Mouse (Mus musculus): ENCODE data around the gene Itga5. TPM values are rescaled to one million over a fixed set of nuclear protein-coding genes. Genes with fewer than 3 reads are reported as not detected.

Itga5 gene
- polyA plus RNA-seq, 1 experiment from 2014 or later = 6.7 TPM

DNA sequence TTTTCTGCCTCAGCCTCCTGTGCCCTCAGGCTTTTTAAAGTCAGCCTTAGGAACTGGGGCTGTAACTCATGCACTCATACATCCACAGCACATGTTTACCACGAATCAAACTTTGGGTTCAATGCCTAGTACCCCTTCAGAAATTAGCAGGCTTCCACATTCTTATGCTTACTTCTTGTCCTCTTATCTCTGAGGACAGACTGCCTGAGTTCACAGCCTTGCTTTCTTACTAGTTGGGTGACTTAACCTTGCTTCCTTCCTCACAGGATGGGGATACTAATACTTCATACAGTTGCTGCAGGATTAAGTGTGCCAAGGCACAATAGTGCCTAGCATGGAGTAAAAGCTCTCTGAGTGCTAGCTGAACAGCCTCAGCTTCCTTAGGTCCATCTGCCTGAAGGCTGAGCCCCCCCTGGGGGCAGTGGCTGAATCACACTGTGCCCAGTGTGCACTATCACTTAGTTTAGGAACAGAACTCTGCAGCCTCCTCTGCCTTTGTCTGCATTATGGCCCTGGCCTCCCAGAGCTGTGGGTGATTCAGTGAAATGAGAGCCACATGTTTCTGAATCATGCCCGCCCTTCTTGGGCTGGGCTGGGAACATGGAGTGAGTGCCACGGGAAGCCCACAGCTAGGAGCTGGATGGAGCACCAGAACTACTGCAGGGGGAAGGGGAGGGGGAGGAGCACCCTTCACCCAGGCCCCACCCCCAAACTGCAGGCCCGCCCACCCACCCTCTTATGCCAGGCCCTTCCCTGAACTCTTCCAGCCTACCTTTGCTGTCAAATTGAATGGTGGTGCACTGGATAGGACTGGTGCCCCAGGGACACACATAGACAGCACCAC, 8.1 kb downstream of the Itga5 start:
- no peaks in the 10 kb centered on the region for H3K9me3 ChIP-seq (ENCODE audit: control insufficient read depth, low read length)
- no peaks in the 10 kb centered on the region for H3K27me3 ChIP-seq (replicated peaks; ENCODE audit: control insufficient read depth, insufficient read depth, low read length)
- no peaks in the 10 kb centered on the region for H3K4me1 ChIP-seq (replicated peaks; ENCODE audit: control insufficient read depth, insufficient read depth, low read length)
- no peak overlapping the region for H3K9ac ChIP-seq (replicated peaks; ENCODE audit: low read depth, low read length)
- H3K4me3 ChIP-seq (replicated peaks; ENCODE audit: low read length) = no peak overlapping the region
- ATAC-seq = no peak
- no peak overlapping the region for H3K27ac ChIP-seq (ENCODE audit: low read length)
- no peaks in the 10 kb centered on the region for H3K36me3 ChIP-seq (ENCODE audit: control insufficient read depth, insufficient read depth)
- WGBS = 34% methylated on average over 4 of the region's 4 CpGs
- H3K4me2 ChIP-seq (ENCODE audit: low read length) = no peak overlapping the region

DNA sequence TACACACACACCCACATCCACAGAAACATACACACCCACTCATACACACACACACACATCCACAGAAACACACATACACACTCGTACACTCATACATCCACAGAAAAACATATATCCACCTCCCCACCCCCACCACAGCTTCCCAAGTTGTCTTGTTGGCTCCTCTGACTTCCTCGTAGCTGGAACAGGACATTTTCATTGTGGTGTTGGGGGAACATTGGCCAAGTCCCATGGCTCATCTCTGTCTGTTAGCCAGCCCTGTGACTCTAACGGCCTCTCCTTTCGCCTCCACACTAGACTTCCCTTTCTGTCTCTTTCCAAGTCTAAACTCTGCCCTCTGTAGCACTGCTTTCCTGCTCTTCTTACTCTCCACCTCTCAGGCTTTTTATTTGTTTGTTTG, 8.7 kb downstream of the Itga5 start:
- Histone ChIP-seq H3K4me3 (replicated peaks; ENCODE audit: low read length) (no peak overlapping the region), H3K9me3 (ENCODE audit: control insufficient read depth, low read length) (no peaks in the 10 kb centered on the region), H3K9ac (replicated peaks; ENCODE audit: low read depth, low read length) (no peak overlapping the region), H3K27me3 (replicated peaks; ENCODE audit: control insufficient read depth, insufficient read depth, low read length) (no peaks in the 10 kb centered on the region), H3K4me2 (ENCODE audit: low read length) (no peak overlapping the region), H3K27ac (ENCODE audit: low read length) (no peak overlapping the region), H3K4me1 (replicated peaks; ENCODE audit: control insufficient read depth, insufficient read depth, low read length) (no peaks in the 10 kb centered on the region), H3K36me3 (ENCODE audit: control insufficient read depth, insufficient read depth) (no peaks in the 10 kb centered on the region)
- ATAC-seq = no peak
- WGBS = 82% methylated on average over 4 of the region's 4 CpGs

DNA sequence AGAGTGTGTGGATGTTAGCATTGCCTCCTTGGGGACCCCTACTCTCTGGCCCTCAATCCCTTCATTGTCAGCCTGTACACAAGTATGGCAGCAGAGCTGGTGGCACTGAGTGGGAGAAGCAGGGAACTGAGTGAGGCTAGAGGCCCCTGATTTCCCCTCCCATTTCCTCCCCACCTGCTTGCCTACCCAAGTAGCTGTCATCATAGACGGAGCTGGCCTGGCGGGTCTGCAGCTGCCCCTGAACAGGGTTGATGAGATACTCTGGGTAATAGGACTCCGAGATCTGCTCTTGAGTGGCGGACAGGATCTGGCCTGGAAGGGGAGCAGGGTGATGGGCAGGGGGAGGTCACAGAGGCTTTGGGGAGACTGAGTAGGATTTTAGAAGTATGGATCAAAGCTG, 10.4 kb downstream of the Itga5 start:
- Histone ChIP-seq H3K4me3 (replicated peaks; ENCODE audit: low read length) (no peak overlapping the region), H3K4me1 (replicated peaks; ENCODE audit: control insufficient read depth, insufficient read depth, low read length) (no peaks in the 10 kb centered on the region), H3K9me3 (ENCODE audit: control insufficient read depth, low read length) (no peaks in the 10 kb centered on the region), H3K27ac (ENCODE audit: low read length) (no peak overlapping the region), H3K9ac (replicated peaks; ENCODE audit: low read depth, low read length) (no peak overlapping the region), H3K27me3 (replicated peaks; ENCODE audit: control insufficient read depth, insufficient read depth, low read length) (no peaks in the 10 kb centered on the region), H3K36me3 (ENCODE audit: control insufficient read depth, insufficient read depth) (no peaks in the 10 kb centered on the region), H3K4me2 (ENCODE audit: low read length) (no peak overlapping the region)
- 84% methylated on average over 4 of the region's 4 CpGs for WGBS
- ATAC-seq = no peak

DNA sequence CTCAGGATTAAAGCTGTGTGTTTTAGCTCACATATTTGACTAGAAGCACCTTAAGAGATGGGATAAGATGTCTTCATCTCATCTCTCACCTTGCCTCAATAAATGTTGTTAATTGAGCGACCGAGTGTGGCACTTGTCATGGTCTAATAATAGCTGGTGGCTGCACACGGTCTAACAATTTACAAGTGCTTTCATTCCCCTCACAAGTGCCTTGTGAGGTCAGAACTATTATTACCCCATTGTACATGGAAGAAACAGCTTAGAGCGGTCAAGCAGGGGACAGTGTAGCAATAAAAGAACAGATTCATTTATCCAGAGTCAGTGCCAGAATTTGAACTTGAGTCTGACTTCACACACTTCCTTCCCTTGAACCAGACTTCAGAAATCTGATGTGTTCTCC, 11.1 kb downstream of the Itga5 start:
- H3K27ac ChIP-seq (ENCODE audit: low read length) = no peak overlapping the region
- WGBS = 87% methylated on average over 4 of the region's 4 CpGs
- no peak for ATAC-seq
- H3K36me3 ChIP-seq (ENCODE audit: control insufficient read depth, insufficient read depth) = no peaks in the 10 kb centered on the region
- H3K9me3 ChIP-seq (ENCODE audit: control insufficient read depth, low read length) = no peaks in the 10 kb centered on the region
- H3K27me3 ChIP-seq (replicated peaks; ENCODE audit: control insufficient read depth, insufficient read depth, low read length) = no peaks in the 10 kb centered on the region
- H3K4me1 ChIP-seq (replicated peaks; ENCODE audit: control insufficient read depth, insufficient read depth, low read length) = no peaks in the 10 kb centered on the region
- H3K9ac ChIP-seq (replicated peaks; ENCODE audit: low read depth, low read length) = no peak overlapping the region
- H3K4me3 ChIP-seq (replicated peaks; ENCODE audit: low read length) = no peak overlapping the region
- H3K4me2 ChIP-seq (ENCODE audit: low read length) = no peak overlapping the region

DNA sequence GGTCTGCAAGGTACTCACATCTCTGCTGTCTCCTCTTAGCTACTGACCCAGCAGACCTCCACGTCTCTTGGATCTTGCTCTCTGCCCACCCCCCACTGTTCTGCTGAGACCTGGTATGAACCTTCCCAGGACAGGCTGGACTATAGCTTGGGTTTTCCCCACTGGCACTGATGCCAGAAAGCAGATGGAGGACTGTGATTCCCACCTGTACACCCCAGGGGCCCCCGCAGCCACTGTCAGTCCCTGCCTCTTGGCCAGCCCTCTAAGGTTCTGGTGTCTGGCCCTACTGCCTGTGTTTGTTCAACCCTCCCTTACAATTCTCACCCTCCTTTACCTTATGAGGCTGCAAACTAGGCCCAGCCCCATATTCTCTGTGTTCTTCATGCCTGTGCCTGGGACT, 11.9 kb downstream of the Itga5 start:
- Histone ChIP-seq H3K36me3 (ENCODE audit: control insufficient read depth, insufficient read depth) (no peaks in the 10 kb centered on the region), H3K4me2 (ENCODE audit: low read length) (no peak overlapping the region), H3K4me3 (replicated peaks; ENCODE audit: low read length) (no peak overlapping the region), H3K9ac (replicated peaks; ENCODE audit: low read depth, low read length) (no peak overlapping the region), H3K4me1 (replicated peaks; ENCODE audit: control insufficient read depth, insufficient read depth, low read length) (no peaks in the 10 kb centered on the region), H3K9me3 (ENCODE audit: control insufficient read depth, low read length) (no peaks in the 10 kb centered on the region), H3K27ac (ENCODE audit: low read length) (no peak overlapping the region), H3K27me3 (replicated peaks; ENCODE audit: control insufficient read depth, insufficient read depth, low read length) (no peaks in the 10 kb centered on the region)
- WGBS = 93% methylated on average over 2 of the region's 2 CpGs
- no peak for ATAC-seq

DNA sequence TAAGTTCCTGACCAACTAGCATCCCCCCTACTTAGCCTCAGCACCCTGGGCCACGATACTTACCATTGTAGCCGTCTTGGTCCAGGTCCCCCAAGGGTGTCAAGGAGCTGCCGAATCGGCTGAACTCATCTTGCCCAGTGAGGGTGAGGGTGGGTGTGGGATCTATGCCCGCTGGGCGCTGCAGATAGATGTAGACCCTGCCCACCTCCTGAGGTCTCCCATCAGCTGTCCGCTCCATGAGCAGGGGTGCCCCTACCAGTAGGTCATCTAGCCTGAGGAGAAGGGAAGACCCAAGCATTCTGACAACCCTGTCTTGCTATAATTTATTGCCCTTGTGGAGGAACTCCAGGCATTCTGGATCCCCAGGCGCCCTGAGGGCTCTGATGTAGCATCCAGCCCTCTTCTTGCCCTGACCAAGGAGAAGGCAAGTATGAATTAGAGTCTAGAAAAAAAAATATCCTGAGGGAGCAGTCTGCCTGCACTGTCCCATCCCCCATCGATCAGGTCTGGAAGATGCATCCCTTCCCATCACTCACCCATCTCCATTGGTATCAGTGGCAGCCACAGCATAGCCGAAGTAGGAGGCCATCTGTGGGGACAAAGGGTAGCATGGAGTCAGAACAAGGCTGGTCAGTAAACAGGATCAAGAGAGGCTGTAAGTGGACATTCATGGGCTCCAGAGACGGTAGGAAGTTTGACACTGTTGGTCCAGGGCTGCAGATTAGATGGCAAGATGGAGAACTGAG, 12.9 kb downstream of the Itga5 start:
- no peak for ATAC-seq
- H3K36me3 ChIP-seq (ENCODE audit: control insufficient read depth, insufficient read depth) = no peaks in the 10 kb centered on the region
- H3K4me1 ChIP-seq (replicated peaks; ENCODE audit: control insufficient read depth, insufficient read depth, low read length) = no peaks in the 10 kb centered on the region
- no peak overlapping the region for H3K9ac ChIP-seq (replicated peaks; ENCODE audit: low read depth, low read length)
- H3K4me2 ChIP-seq (ENCODE audit: low read length) = no peak overlapping the region
- 95% methylated on average over 11 of the region's 11 CpGs for WGBS
- no peak overlapping the region for H3K4me3 ChIP-seq (replicated peaks; ENCODE audit: low read length)
- no peaks in the 10 kb centered on the region for H3K27me3 ChIP-seq (replicated peaks; ENCODE audit: control insufficient read depth, insufficient read depth, low read length)
- H3K9me3 ChIP-seq (ENCODE audit: control insufficient read depth, low read length) = no peaks in the 10 kb centered on the region
- H3K27ac ChIP-seq (ENCODE audit: low read length) = no peak overlapping the region

DNA sequence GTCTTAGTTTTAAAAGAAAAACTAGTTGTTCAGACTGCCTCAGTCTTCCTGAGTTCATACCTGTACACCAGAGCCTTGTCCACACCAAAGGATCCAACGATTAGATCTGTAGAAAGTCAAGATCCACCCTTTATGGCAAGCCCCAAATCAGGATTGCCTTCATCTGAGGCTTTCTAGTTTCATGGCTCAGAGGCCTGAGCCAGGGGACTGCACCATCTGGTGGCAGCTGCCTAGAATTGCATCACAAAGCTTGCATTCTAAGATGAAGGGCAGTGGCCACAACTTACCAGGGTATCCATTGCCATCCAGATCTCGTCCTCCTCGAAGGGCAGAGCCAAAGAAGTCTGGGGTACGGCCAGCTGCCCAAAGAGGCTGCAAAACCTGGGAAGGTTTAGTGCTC, 13.7 kb downstream of the Itga5 start:
- Histone ChIP-seq H3K9ac (replicated peaks; ENCODE audit: low read depth, low read length) (no peak overlapping the region), H3K27me3 (replicated peaks; ENCODE audit: control insufficient read depth, insufficient read depth, low read length) (no peaks in the 10 kb centered on the region), H3K36me3 (ENCODE audit: control insufficient read depth, insufficient read depth) (no peaks in the 10 kb centered on the region), H3K4me1 (replicated peaks; ENCODE audit: control insufficient read depth, insufficient read depth, low read length) (no peaks in the 10 kb centered on the region), H3K9me3 (ENCODE audit: control insufficient read depth, low read length) (no peaks in the 10 kb centered on the region), H3K4me3 (replicated peaks; ENCODE audit: low read length) (no peak overlapping the region), H3K4me2 (ENCODE audit: low read length) (no peak overlapping the region), H3K27ac (ENCODE audit: low read length) (no peak overlapping the region)
- ATAC-seq = peak; percentile 33
- WGBS = 32% methylated on average over 4 of the region's 4 CpGs

DNA sequence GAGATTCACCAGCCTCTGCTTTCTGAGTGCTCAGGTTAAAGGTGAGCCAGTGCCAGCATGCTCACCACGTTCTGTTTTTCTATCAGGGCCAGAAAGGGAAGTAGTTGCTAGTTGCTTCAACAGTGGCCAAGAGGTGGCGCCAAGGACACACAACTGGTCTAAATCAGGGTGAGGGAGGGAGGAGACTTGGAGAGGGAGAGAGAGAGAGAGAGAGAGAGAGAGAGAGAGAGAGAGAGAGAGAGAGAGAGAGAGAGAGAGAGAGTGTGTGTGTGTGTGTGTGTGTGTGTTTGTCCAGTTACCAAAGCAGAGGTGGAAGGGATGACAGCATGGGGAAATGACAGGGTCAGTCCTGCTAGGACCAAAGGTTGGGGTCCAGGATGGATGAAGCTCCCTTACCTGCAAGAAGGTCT, 19.3 kb downstream of the Itga5 start:
- no peak overlapping the region for H3K27ac ChIP-seq (ENCODE audit: low read length)
- WGBS = 0% methylated on average over 2 of the region's 2 CpGs
- H3K9me3 ChIP-seq (ENCODE audit: control insufficient read depth, low read length) = no peaks in the 10 kb centered on the region
- no peaks in the 10 kb centered on the region for H3K27me3 ChIP-seq (replicated peaks; ENCODE audit: control insufficient read depth, insufficient read depth, low read length)
- H3K36me3 ChIP-seq (ENCODE audit: control insufficient read depth, insufficient read depth) = no peaks in the 10 kb centered on the region
- no peak overlapping the region for H3K4me3 ChIP-seq (replicated peaks; ENCODE audit: low read length)
- no peak overlapping the region for H3K9ac ChIP-seq (replicated peaks; ENCODE audit: low read depth, low read length)
- ATAC-seq = no peak
- H3K4me2 ChIP-seq (ENCODE audit: low read length) = no peak overlapping the region
- no peaks in the 10 kb centered on the region for H3K4me1 ChIP-seq (replicated peaks; ENCODE audit: control insufficient read depth, insufficient read depth, low read length)

DNA sequence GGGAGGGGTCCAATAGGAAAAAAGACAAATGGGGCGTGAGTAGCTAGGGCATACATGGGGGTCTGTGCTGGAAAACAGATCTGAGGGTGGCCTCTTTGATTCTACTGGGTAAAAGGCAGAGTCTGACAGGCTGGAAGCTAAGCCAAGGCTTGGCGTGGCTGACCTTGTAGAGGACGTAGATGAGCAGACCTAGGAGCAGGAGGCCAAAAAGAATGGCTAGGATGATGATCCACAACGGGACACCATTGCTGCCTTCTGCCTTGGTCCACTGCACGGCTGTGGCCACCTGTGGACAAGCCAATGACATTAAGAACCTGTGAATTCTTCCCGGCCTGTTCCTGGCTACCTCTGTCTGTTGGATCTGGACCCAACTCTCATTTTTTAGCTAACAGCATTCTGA, 20.8 kb downstream of the Itga5 start:
- Histone ChIP-seq H3K4me3 (replicated peaks; ENCODE audit: low read length) (no peak overlapping the region), H3K9me3 (ENCODE audit: control insufficient read depth, low read length) (no peaks in the 10 kb centered on the region), H3K4me1 (replicated peaks; ENCODE audit: control insufficient read depth, insufficient read depth, low read length) (no peaks in the 10 kb centered on the region), H3K4me2 (ENCODE audit: low read length) (no peak overlapping the region), H3K27me3 (replicated peaks; ENCODE audit: control insufficient read depth, insufficient read depth, low read length) (0 out of 2 replicates have a peak, but pooled peaks cover 7% of the 10 kb centered on the region), H3K27ac (ENCODE audit: low read length) (no peak overlapping the region), H3K9ac (replicated peaks; ENCODE audit: low read depth, low read length) (no peak overlapping the region), H3K36me3 (ENCODE audit: control insufficient read depth, insufficient read depth) (no peaks in the 10 kb centered on the region)
- no peak for ATAC-seq
- 91% methylated on average over 6 of the region's 6 CpGs for WGBS

All from forebrain, embryonic 16.5 days (tissue).